ENCODE assay signal across 9 mouse cellular contexts in genomic region chr1:76942730-76943129, GRCm38 (mm10).
DNase-seq lines count a peak whose midpoint lies in the region; ATAC-seq lines count a peak whose summit lies in the region.
"Had no signal": no experiment of that assay in that cellular context is flagged by ENCODE, and none has a peak within 500 bp of the region (broad histone marks: within the 10 kb centered on the region; RNA-seq: fewer than 3 reads in every experiment).

No protein-coding gene starts in this region.

- peak; percentile 69; the same call in 1 of the 2 replicates for ATAC-seq in hindbrain, embryonic 14.5 days (ENCODE audit: low FRiP score)
- no peak for ATAC-seq in hindbrain, embryonic 11.5 days (ENCODE audit: low FRiP score)
- no peak for ATAC-seq in CD4-positive, CD25-positive, alpha-beta regulatory T cell, adult 4 months
- ATAC-seq in erythroblast, adult 5-6 weeks (replicated peaks; ENCODE audit: low FRiP score, poor library complexity, severe bottlenecking) = no peak

- no peaks in the 10 kb centered on the region for H3K9me3 ChIP-seq in hindbrain, embryonic 14.5 days (ENCODE audit: control insufficient read depth, low read length)
- no peaks in the 10 kb centered on the region for H3K9me3 ChIP-seq in hindbrain, embryonic 11.5 days (ENCODE audit: control insufficient read depth, low read length)
- H3K9me3 ChIP-seq: limb, embryonic 15.5 days had no signal

- 59% methylated on average over 3 of the region's 3 CpGs for WGBS in hindbrain, embryonic 14.5 days
- WGBS in hindbrain, embryonic 11.5 days = 61% methylated on average over 3 of the region's 3 CpGs

- no peak overlapping the region for H3K4me2 ChIP-seq in hindbrain, embryonic 14.5 days (replicated peaks)
- no peak overlapping the region for H3K4me2 ChIP-seq in hindbrain, embryonic 11.5 days (replicated peaks; ENCODE audit: low read depth, low read length)
- H3K4me2 ChIP-seq: limb, embryonic 15.5 days had no signal

- H3K27me3 ChIP-seq in hindbrain, embryonic 14.5 days (ENCODE audit: control insufficient read depth, insufficient read depth, low read length) = no peaks in the 10 kb centered on the region
- no peaks in the 10 kb centered on the region for H3K27me3 ChIP-seq in hindbrain, embryonic 11.5 days (ENCODE audit: control insufficient read depth, insufficient read depth, low read length)
- H3K27me3 ChIP-seq: limb, embryonic 15.5 days had no signal

- no peaks in the 10 kb centered on the region for H3K4me1 ChIP-seq in hindbrain, embryonic 14.5 days (replicated peaks; ENCODE audit: control insufficient read depth, insufficient read depth, low read length)
- no peaks in the 10 kb centered on the region for H3K4me1 ChIP-seq in hindbrain, embryonic 11.5 days (replicated peaks; ENCODE audit: control insufficient read depth, insufficient read depth, low read length)
- H3K4me1 ChIP-seq: limb, embryonic 15.5 days had no signal

- no peaks in the 10 kb centered on the region for H3K36me3 ChIP-seq in hindbrain, embryonic 14.5 days (replicated peaks; ENCODE audit: control insufficient read depth, insufficient read depth)
- no peaks in the 10 kb centered on the region for H3K36me3 ChIP-seq in hindbrain, embryonic 11.5 days (ENCODE audit: control insufficient read depth, insufficient read depth, low read length)
- H3K36me3 ChIP-seq: limb, embryonic 15.5 days had no signal

- peak; percentile 55 for DNase-seq in hindbrain, embryonic 14.5 days (ENCODE audit: low spot score)
- DNase-seq in hindbrain, embryonic 11.5 days (ENCODE audit: low spot score) = no peak
- peak; percentile 42 for DNase-seq in Muller cell, postnatal 12 days (ENCODE audit: inconsistent ontology term)
- peak; percentile 43 for DNase-seq in brain, embryonic 18.5 days (ENCODE audit: low read depth, low spot score)
- DNase-seq in kidney, adult 8-10 months = peak; percentile 6 to 62
- peak; percentile 90 for DNase-seq in lung, postnatal 25 days (ENCODE audit: low spot score)

- H3K9ac ChIP-seq in hindbrain, embryonic 14.5 days = no peak overlapping the region
- H3K9ac ChIP-seq in hindbrain, embryonic 11.5 days (ENCODE audit: low read depth, low read length) = no peak overlapping the region
- H3K9ac ChIP-seq: limb, embryonic 15.5 days had no signal

- no peak overlapping the region for H3K4me3 ChIP-seq in hindbrain, embryonic 14.5 days (replicated peaks; ENCODE audit: low read length)
- no peak overlapping the region for H3K4me3 ChIP-seq in hindbrain, embryonic 11.5 days (ENCODE audit: low read depth, low read length)
- H3K4me3 ChIP-seq: limb, embryonic 15.5 days had no signal

- no peak overlapping the region for H3K27ac ChIP-seq in hindbrain, embryonic 14.5 days
- H3K27ac ChIP-seq in hindbrain, embryonic 11.5 days (ENCODE audit: low read depth, low read length) = no peak overlapping the region
- H3K27ac ChIP-seq: limb, embryonic 15.5 days had no signal
